Mouse (Mus musculus): ENCODE results near the gene Tmem265. TPM values are rescaled to one million over a fixed set of nuclear protein-coding genes. Genes with fewer than 3 reads are reported as not detected.

Gene Tmem265
- polyA plus RNA-seq (2012; rRNA removed) (2.4 and 4.5 TPM in 2 replicates), polyA plus RNA-seq (2014; fragmentation: Nextera tagmentation; extraction: Ambion mirVana) (7.1 and 9.3 TPM in 2 replicates)

DNA sequence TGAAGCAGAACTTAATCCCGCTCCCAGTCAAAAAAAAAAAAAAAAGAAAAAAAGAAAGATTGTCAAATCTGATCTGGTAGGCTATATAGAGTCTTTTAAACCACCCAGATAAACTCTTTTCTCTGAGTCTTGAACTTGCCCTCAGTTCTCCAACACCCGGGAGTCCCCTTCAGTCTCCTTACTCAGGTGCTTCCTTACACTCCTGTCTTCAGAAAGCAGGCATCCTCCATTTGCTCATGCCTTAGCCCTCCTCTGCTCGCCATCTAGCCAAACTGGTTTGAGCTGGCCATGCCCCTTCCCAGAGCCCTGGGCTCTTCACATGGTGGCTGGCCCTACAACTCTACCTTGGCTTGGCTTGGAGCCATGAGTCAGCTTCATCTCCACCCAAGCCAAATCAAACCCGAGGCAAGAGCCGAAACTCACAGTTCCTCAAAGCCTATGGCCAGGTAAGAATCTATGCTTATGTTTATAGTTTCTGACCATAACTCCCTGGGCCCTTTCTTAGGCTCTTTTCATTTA is at the start of gene Tmem265:
Tmem265 (plus strand) TSS at position 51 of the 519 bp plus-strand sequence.
- Histone ChIP-seq H3K27ac (replicated peaks; ENCODE audit: low read depth, low read length) (no peak within 1 kb of the TSS), H3K9ac (ENCODE audit: low read depth, low read length, severe bottlenecking) (no peak within 1 kb of the TSS), H3K4me2 (replicated peaks; ENCODE audit: low read depth, low read length, severe bottlenecking) (no peak within 1 kb of the TSS), H3K4me1 (ENCODE audit: control insufficient read depth, insufficient read depth, low read length) (no peaks in the 10 kb centered on the region), H3K36me3 (ENCODE audit: control insufficient read depth, insufficient read depth, low read length) (peaks cover 76% of the 10 kb centered on the region), H3K9me3 (ENCODE audit: control insufficient read depth, low read length) (no peaks in the 10 kb centered on the region), H3K27me3 (ENCODE audit: control insufficient read depth, insufficient read depth, low read length) (no peaks in the 10 kb centered on the region), H3K4me3 (replicated peaks; ENCODE audit: low read length) (no peak within 1 kb of the TSS)
- WGBS, result 93% methylated on average over 5 of the region's 5 CpGs
- ATAC-seq (ENCODE audit: low FRiP score, low read depth) (no peak), DNase-seq (ENCODE audit: low spot score) (no peak)
- TF ChIP-seq POLR2A (IDR thresholded peaks at IDR 0.05; ENCODE audit: borderline replicate concordance, extremely low read depth, insufficient read depth, insufficient read length), result no peak

DNA sequence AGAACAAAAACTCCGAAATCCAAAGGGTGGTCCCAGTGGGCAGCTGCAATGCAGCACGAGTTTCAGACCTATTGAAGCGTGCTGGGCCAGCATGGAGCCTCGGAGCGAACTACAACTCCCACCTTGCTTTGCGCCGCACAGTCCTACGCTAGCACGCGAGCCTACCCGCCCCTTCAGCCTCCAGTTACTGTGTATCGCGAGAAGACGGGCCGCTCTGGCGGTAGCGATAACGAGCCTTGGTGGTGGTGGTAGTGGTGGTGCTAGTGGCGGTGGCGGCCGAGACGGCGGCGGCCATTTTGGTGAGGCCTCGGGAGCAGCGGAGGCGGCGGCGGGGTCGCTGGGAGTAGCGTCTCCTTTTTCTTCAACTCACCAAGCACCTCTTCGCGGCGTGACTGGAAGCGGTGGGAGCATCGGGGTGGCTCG is 49.4 kb upstream of the Tmem265 start, which contains the start of gene Srcap:
Srcap (plus strand) TSS at position 176 of the 423 bp plus-strand sequence.
- Histone ChIP-seq H3K9me3 (ENCODE audit: control insufficient read depth, low read length) (no peaks in the 10 kb centered on the region), H3K4me2 (replicated peaks; ENCODE audit: low read depth, low read length, severe bottlenecking) (peak within 1 kb of the TSS; percentile 58), H3K36me3 (ENCODE audit: control insufficient read depth, insufficient read depth, low read length) (peaks cover 25% of the 10 kb centered on the region), H3K27ac (replicated peaks; ENCODE audit: low read depth, low read length) (peak within 1 kb of the TSS; percentile 99), H3K9ac (ENCODE audit: low read depth, low read length, severe bottlenecking) (peak within 1 kb of the TSS; percentile 95), H3K4me3 (replicated peaks; ENCODE audit: low read length) (peak within 1 kb of the TSS; percentile 78), H3K27me3 (ENCODE audit: control insufficient read depth, insufficient read depth, low read length) (no peaks in the 10 kb centered on the region), H3K4me1 (ENCODE audit: control insufficient read depth, insufficient read depth, low read length) (0 out of 2 replicates have a peak, but pooled peaks cover 5% of the 10 kb centered on the region)
- DNase-seq (ENCODE audit: low spot score), result peak; percentile 97
- WGBS, result 0% methylated on average over 36 of the region's 37 CpGs
- ATAC-seq (ENCODE audit: low FRiP score, low read depth), result peak; percentile 96
- TF ChIP-seq POLR2A (IDR thresholded peaks at IDR 0.05; ENCODE audit: borderline replicate concordance, extremely low read depth, insufficient read depth, insufficient read length), result peak; percentile 90; the same call in 1 of the 2 replicates

DNA sequence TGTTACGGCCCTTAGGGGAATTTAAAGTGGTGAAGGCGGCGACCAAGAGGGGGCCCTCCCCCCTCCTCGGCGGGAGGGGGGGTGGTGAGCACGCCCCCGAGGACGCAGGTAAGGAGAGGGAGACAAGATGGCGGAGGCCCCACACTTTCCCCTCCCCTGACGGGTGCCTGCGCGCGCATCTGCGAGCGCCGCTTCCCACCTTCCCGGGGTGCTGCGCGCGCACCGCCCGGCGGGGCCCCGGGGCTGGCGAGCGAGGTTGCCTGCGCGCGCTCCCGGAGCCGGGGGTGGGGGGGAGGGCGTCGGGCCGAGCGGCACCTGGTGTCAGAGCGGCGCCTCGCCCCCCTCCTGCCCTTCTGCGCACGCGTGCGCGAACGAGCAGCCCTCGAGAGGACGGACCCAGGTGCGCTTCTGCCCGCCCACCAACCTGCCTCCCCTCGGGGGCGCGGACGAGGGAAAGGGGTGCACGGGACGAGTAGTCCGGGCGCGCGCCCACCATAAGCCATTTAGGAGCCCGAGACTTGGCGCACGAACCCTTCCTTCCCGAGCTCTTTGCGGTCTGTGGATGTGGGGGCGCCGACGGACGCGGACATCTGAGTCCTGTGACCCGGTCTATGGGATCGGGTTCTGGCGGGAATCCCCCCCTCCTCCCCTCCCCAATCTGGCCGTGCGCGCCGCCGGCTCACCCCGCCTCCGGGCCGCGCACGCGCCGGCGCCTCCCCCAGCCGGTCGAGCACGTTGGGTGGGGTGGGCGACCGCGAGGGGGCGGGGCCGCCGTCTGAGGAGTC is 48.8 kb upstream of the Tmem265 start:
- Histone ChIP-seq H3K27ac (replicated peaks; ENCODE audit: low read depth, low read length) (peak overlapping the region; percentile 99), H3K27me3 (ENCODE audit: control insufficient read depth, insufficient read depth, low read length) (no peaks in the 10 kb centered on the region), H3K36me3 (ENCODE audit: control insufficient read depth, insufficient read depth, low read length) (peaks cover 31% of the 10 kb centered on the region), H3K4me3 (replicated peaks; ENCODE audit: low read length) (peak overlapping the region; percentile 78), H3K9me3 (ENCODE audit: control insufficient read depth, low read length) (no peaks in the 10 kb centered on the region), H3K4me2 (replicated peaks; ENCODE audit: low read depth, low read length, severe bottlenecking) (peak overlapping the region; percentile 58), H3K4me1 (ENCODE audit: control insufficient read depth, insufficient read depth, low read length) (0 out of 2 replicates have a peak, but pooled peaks cover 5% of the 10 kb centered on the region), H3K9ac (ENCODE audit: low read depth, low read length, severe bottlenecking) (peak overlapping the region; percentile 95)
- DNase-seq (ENCODE audit: low spot score) (peak; percentile 94), ATAC-seq (ENCODE audit: low FRiP score, low read depth) (peak; percentile 88)
- TF ChIP-seq POLR2A (IDR thresholded peaks at IDR 0.05; ENCODE audit: borderline replicate concordance, extremely low read depth, insufficient read depth, insufficient read length), result 0 out of 2 replicates have a peak, but pooled peaks have one; percentile 11
- 1% methylated on average over 15 of the region's 93 CpGs for WGBS

DNA sequence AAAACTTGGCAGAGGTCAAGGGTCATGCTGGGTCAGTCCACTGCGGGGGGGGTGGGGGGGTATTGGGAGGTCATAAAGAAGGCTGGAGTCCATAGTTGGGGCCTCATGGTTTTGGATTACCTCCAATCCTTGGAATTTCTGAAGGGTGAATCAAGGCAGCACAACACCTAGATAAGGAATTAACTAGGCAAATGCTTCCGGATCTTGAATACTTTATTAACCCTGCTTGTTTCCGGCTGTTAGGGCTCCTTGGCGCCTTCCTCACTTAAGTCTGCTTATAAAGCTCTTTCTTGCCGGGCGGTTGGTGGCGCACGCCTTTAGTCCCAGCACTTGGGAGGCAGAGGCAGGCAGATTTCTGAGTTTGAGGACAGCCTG is 48.2 kb upstream of the Tmem265 start:
- no peak overlapping the region for H3K27ac ChIP-seq (replicated peaks; ENCODE audit: low read depth, low read length)
- H3K4me2 ChIP-seq (replicated peaks; ENCODE audit: low read depth, low read length, severe bottlenecking), result peak overlapping the region; percentile 58
- no peaks in the 10 kb centered on the region for H3K27me3 ChIP-seq (ENCODE audit: control insufficient read depth, insufficient read depth, low read length)
- H3K4me1 ChIP-seq (ENCODE audit: control insufficient read depth, insufficient read depth, low read length), result 0 out of 2 replicates have a peak, but pooled peaks cover 5% of the 10 kb centered on the region
- TF ChIP-seq POLR2A (IDR thresholded peaks at IDR 0.05; ENCODE audit: borderline replicate concordance, extremely low read depth, insufficient read depth, insufficient read length), result no peak
- WGBS, result 31% methylated on average over 8 of the region's 8 CpGs
- no peaks in the 10 kb centered on the region for H3K9me3 ChIP-seq (ENCODE audit: control insufficient read depth, low read length)
- peak overlapping the region; percentile 78 for H3K4me3 ChIP-seq (replicated peaks; ENCODE audit: low read length)
- peaks cover 36% of the 10 kb centered on the region for H3K36me3 ChIP-seq (ENCODE audit: control insufficient read depth, insufficient read depth, low read length)
- DNase-seq (ENCODE audit: low spot score), result no peak
- H3K9ac ChIP-seq (ENCODE audit: low read depth, low read length, severe bottlenecking), result peak overlapping the region; percentile 95
- ATAC-seq (ENCODE audit: low FRiP score, low read depth), result no peak

DNA sequence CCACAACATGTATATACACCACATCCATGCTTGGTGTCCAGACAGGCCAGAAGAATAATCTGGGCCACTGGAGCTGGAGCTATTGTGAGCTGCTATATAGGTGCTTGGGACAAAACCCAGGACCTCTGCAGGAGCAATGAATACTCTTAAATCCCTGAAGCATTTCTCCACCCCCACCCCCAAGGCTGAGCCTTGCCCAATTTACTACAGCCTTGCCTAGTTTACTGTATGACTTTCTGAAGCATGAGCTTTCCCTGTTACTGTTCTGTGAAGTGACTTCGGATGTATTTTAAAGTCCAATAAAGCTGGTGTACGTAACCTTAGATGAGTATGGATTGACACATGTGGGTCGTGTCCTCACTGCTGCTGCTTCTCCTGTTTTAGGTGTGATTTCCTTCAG is 47.4 kb upstream of the Tmem265 start:
- H3K4me2 ChIP-seq (replicated peaks; ENCODE audit: low read depth, low read length, severe bottlenecking), result peak overlapping the region; percentile 58; the same call in 1 of the 2 replicates
- ATAC-seq (ENCODE audit: low FRiP score, low read depth) (no peak), DNase-seq (ENCODE audit: low spot score) (no peak)
- 0 out of 2 replicates have a peak, but pooled peaks cover 5% of the 10 kb centered on the region for H3K4me1 ChIP-seq (ENCODE audit: control insufficient read depth, insufficient read depth, low read length)
- H3K27me3 ChIP-seq (ENCODE audit: control insufficient read depth, insufficient read depth, low read length), result no peaks in the 10 kb centered on the region
- H3K36me3 ChIP-seq (ENCODE audit: control insufficient read depth, insufficient read depth, low read length), result peaks cover 42% of the 10 kb centered on the region
- TF ChIP-seq POLR2A (IDR thresholded peaks at IDR 0.05; ENCODE audit: borderline replicate concordance, extremely low read depth, insufficient read depth, insufficient read length), result no peak
- no peak overlapping the region for H3K9ac ChIP-seq (ENCODE audit: low read depth, low read length, severe bottlenecking)
- WGBS, result 63% methylated on average over 3 of the region's 3 CpGs
- H3K4me3 ChIP-seq (replicated peaks; ENCODE audit: low read length), result peak overlapping the region; percentile 78
- H3K27ac ChIP-seq (replicated peaks; ENCODE audit: low read depth, low read length), result no peak overlapping the region
- no peaks in the 10 kb centered on the region for H3K9me3 ChIP-seq (ENCODE audit: control insufficient read depth, low read length)

All from limb, embryonic 14.5 days (tissue).